Mouse (Mus musculus): ENCODE measurements around the gene Ifi27l2a.

GRCm38 (mm10) chr12:103476779-103477389, 33.4 kb upstream of the Ifi27l2a start:
- TF ChIP-seq USF1 (IDR thresholded peaks at IDR 0.05; ENCODE audit: low read depth) (no peak), CTCF (IDR thresholded peaks at IDR 0.05; ENCODE audit: control insufficient read depth, insufficient read depth, insufficient read length) (no peak)
